Mouse (Mus musculus): ENCODE results near the gene Cep83. TPM values are rescaled to one million over a fixed set of nuclear protein-coding genes. Genes with fewer than 3 reads are reported as not detected.

Gene Cep83
- total RNA-seq, 2 experiments from 2014 or later: 23.8 to 25.0 TPM

GRCm38 (mm10) chr10:94823971-94824760 lies 135.7 kb downstream of the Cep83 start:
- DNase-seq: peak in 1 of 2 experiments; percentile 21
- intact Hi-C loops (cut with DNase I): no loop called here

GRCm38 (mm10) chr10:94825951-94826350 lies 137.5 kb downstream of the Cep83 start:
- no peak for DNase-seq
- intact Hi-C loops (cut with DNase I): no loop called here

GRCm38 (mm10) chr10:94826436-94826835 lies 138.0 kb downstream of the Cep83 start:
- intact Hi-C loops (cut with DNase I): no loop called here
- no peak for DNase-seq

- intact Hi-C loops (cut with DNase I): no loop called here
- DNase-seq: no peak
These were observed 138.9 kb downstream of the Cep83 start for GRCm38 (mm10) chr10:94827325-94827724.

DNA sequence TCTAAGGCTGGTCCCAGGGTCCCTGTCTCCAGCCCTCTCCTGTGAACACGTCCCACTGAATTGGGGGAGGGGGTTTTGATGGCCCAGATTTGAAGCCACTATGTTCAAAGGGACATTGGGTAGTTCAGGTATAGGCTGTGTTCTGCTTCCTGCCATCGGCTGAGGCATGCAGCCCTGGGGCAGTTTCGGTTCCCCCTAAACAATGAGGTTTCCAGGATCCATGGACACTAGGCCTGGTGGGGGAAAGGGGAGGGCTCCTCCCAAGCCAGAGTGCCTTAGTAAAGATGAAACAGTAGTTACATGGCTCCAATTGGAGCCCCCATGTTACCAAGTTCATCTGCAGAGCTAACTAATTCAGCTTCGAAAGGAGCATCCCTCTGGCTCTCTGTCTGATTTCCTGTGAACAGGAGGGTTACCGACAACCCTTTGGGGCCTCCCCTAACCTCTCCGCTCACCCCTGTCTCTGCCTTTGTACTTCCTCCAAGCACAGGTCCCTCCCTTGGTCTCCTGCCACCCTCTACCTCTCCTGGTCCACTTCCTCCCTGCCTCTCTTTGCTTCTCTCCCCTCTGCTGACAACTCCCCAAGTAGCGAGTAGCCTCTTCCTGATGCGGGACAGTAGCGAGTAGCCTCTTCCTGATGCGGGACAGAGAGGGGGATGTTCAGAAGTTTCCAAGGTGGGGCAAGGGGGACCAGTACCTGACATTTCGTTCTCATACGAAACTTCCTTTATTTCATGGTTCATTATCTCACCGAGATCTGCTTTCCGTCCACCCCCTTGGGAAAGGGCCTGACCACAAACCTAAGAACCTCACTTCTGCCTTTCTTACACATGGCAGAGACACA lies 139.7 kb downstream of the Cep83 start:
- intact Hi-C loops (cut with DNase I): no loop called here
- DNase-seq: no peak

DNA sequence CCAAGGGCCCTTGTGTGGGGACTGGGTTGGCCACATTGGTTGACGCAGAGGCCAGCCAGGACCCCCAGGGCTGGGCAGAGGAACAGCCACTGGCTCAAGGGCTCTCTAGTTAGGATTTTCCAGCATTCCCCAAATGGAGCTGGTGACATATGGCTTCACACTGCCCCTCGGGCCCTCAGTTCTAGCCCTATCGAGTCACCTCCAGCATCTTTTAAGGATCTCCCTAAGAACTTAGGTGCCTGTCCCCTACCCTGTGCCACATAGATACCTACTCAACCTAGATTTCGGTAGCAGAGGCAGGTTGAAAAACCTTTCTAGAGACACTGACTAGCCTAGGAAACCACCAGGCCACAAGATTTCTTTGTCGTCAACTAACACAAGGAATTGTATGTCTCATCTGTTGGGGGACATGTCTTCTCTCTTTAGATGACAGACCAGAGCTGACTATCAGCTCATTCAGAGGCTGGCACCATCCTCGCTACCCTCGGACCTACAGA lies 140.3 kb downstream of the Cep83 start:
- intact Hi-C loops (cut with DNase I): no loop called here
- no peak for DNase-seq

DNA sequence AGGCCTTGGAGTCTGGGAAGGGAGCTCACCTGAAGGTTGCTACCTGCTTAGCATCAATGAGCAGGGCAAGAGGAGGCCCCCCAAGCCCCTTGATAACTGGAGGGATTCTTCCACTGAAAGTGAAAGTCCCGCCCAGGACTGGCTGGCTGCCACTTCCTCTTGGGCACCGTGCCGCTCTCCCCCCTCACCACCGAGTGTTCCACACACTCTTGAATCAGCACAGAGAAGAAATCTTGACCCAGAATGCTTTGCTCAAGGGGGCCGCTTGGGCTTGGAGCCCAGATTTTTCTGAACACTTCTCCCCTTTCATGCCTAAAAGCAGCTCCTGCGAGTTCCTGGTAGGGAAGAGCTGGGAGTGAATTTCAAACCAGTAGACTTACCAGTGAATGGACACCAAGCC lies 141.0 kb downstream of the Cep83 start:
- intact Hi-C loops (cut with DNase I): no loop called here
- peak; percentile 90 for DNase-seq

GRCm38 (mm10) chr10:94835874-94836273 lies 147.4 kb downstream of the Cep83 start:
- intact Hi-C loops (cut with DNase I): no loop called here
- no peak for DNase-seq

Data from heart, postnatal 10 days (tissue).